ENCODE assay signal across 9 mouse cellular contexts in the genomic region with DNA sequence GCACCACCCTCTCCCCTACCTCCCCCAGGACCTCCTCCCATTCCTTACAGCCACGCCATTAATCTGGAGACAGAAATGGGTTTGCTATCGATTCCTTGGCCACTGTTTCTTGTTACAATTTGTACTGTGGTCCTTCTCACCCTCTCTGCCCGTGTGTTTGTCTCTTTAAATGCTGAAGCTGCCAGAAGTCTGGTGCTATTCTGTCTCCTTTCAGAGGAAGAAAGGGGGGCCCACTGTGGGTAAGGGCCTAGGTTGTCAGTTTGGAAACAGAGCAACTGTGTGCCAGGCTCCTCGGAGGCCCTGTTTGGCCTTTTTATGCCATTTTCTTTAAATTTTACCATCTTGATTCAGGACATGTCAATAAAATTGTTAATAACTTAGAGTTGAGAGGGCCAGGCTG. TPM values are rescaled to one million over a fixed set of nuclear protein-coding genes. Genes with fewer than 3 reads are reported as not detected.
A peak's percentile ranks its signal among the peaks of the same experiment; 100 is the strongest.
DNase-seq lines count a peak whose midpoint lies in the region; ATAC-seq and TF ChIP-seq lines count a peak whose summit lies in the region.
"Had no signal": no experiment of that assay in that cellular context is flagged by ENCODE, and none has a peak within 500 bp of the region (broad histone marks: within the 10 kb centered on the region; RNA-seq: fewer than 3 reads in every experiment).

No protein-coding gene starts in this region.

- WGBS in lung, embryonic 15.5 days, result 33% methylated on average over 4 of the region's 4 CpGs
- WGBS in lung, adult 2 months, result 47% methylated on average over 4 of the region's 4 CpGs
- 18% methylated on average over 4 of the region's 4 CpGs for WGBS in forebrain, embryonic 16.5 days
- 35% methylated on average over 4 of the region's 4 CpGs for WGBS in limb, embryonic 13.5 days

- no peak for TF ChIP-seq CTCF in lung, adult 2 months (IDR thresholded peaks at IDR 0.05; ENCODE audit: insufficient read depth, low read length)

- TF ChIP-seq POLR2A in lung, adult 2 months (IDR thresholded peaks at IDR 0.05; ENCODE audit: borderline replicate concordance, extremely low read depth, low read depth, low read length), result no peak

- no peaks in the 10 kb centered on the region for H3K27me3 ChIP-seq in lung, embryonic 15.5 days
- H3K27me3 ChIP-seq in forebrain, embryonic 16.5 days (replicated peaks; ENCODE audit: control insufficient read depth, insufficient read depth, low read length), result no peaks in the 10 kb centered on the region
- peaks cover 4% of the 10 kb centered on the region; the same call in 1 of the 2 replicates for H3K27me3 ChIP-seq in limb, embryonic 13.5 days
- H3K27me3 ChIP-seq: Patski had no signal

- no peak for ATAC-seq in lung, embryonic 15.5 days (ENCODE audit: borderline replicate concordance, extremely low read depth, low FRiP score, low TSS enrichment)
- ATAC-seq in forebrain, embryonic 16.5 days, result no peak
- ATAC-seq in limb, embryonic 13.5 days (ENCODE audit: low FRiP score, low read depth), result no peak
- ATAC-seq: Patski had no signal

- peaks cover 18% of the 10 kb centered on the region for H3K4me1 ChIP-seq in lung, embryonic 15.5 days
- H3K4me1 ChIP-seq in lung, adult 2 months (ENCODE audit: control insufficient read depth, insufficient read depth, low read length), result no peaks in the 10 kb centered on the region
- peaks cover 23% of the 10 kb centered on the region for H3K4me1 ChIP-seq in forebrain, embryonic 16.5 days (replicated peaks; ENCODE audit: control insufficient read depth, insufficient read depth, low read length)
- H3K4me1 ChIP-seq in limb, embryonic 13.5 days, result peaks cover 20% of the 10 kb centered on the region

- H3K9ac ChIP-seq in lung, embryonic 15.5 days, result no peak overlapping the region
- H3K9ac ChIP-seq in forebrain, embryonic 16.5 days (replicated peaks; ENCODE audit: low read depth, low read length), result peak overlapping the region; percentile 40
- H3K9ac ChIP-seq in limb, embryonic 13.5 days, result peak overlapping the region; percentile 43; the same call in 1 of the 2 replicates

- H3K9me3 ChIP-seq in lung, embryonic 15.5 days, result no peaks in the 10 kb centered on the region
- H3K9me3 ChIP-seq in forebrain, embryonic 16.5 days (ENCODE audit: control insufficient read depth, low read length), result no peaks in the 10 kb centered on the region
- H3K9me3 ChIP-seq in limb, embryonic 13.5 days, result no peaks in the 10 kb centered on the region

- intact Hi-C loops in left cerebral cortex, postnatal 14 days (cut with DNase I), result no loop called here

- no peak overlapping the region for H3K27ac ChIP-seq in lung, embryonic 15.5 days
- H3K27ac ChIP-seq in forebrain, embryonic 16.5 days (ENCODE audit: low read length), result no peak overlapping the region
- peak overlapping the region; percentile 44; the same call in 1 of the 2 replicates for H3K27ac ChIP-seq in limb, embryonic 13.5 days

- H3K4me3 ChIP-seq in lung, embryonic 15.5 days, result no peak overlapping the region
- H3K4me3 ChIP-seq in lung, adult 2 months (replicated peaks; ENCODE audit: extremely low read depth, low read depth, low read length), result no peak overlapping the region
- peak overlapping the region; percentile 9; the same call in 1 of the 2 replicates for H3K4me3 ChIP-seq in forebrain, embryonic 16.5 days (replicated peaks; ENCODE audit: low read length)
- 0 out of 2 replicates have a peak overlapping the region, but pooled peaks have one; percentile 7 for H3K4me3 ChIP-seq in limb, embryonic 13.5 days

- no peak for DNase-seq in lung, adult 2 months
- DNase-seq in thymus, postnatal 10 days (ENCODE audit: low spot score in 2 of 2), result peak; percentile 57 to 63
- DNase-seq in right cerebral cortex, postnatal 10 days (ENCODE audit: low spot score in 2 of 2), result no peak
- no peak for DNase-seq in left cerebral cortex, postnatal 14 days (ENCODE audit: low spot score in 2 of 2)

- H3K4me2 ChIP-seq in lung, embryonic 15.5 days, result peak overlapping the region; percentile 43
- H3K4me2 ChIP-seq in forebrain, embryonic 16.5 days (ENCODE audit: low read length), result peak overlapping the region; percentile 42
- peak overlapping the region; percentile 55 for H3K4me2 ChIP-seq in limb, embryonic 13.5 days (replicated peaks)

- no peaks in the 10 kb centered on the region for H3K36me3 ChIP-seq in lung, embryonic 15.5 days
- no peaks in the 10 kb centered on the region for H3K36me3 ChIP-seq in forebrain, embryonic 16.5 days (ENCODE audit: control insufficient read depth, insufficient read depth)
- no peaks in the 10 kb centered on the region for H3K36me3 ChIP-seq in limb, embryonic 13.5 days

RNA-seq across cellular contexts. Expression of a gene that starts 6.8 kb away (rescaled TPM):
- 6.1 and 6.3 TPM in 2 replicates for polyA plus RNA-seq in lung, embryonic 15.5 days (2015; fragmentation: Nextera tagmentation; extraction: Ambion mirVana)
- 3.3 and 3.6 TPM in 2 replicates for polyA plus RNA-seq in lung, adult 2 months (2012; rRNA removed)
- 21.4 and 33.7 TPM in 2 replicates for polyA plus RNA-seq in forebrain, embryonic 16.5 days (2015; fragmentation: Nextera tagmentation; extraction: Ambion mirVana)
- polyA plus RNA-seq in limb, embryonic 13.5 days (2015; fragmentation: Nextera tagmentation; extraction: Ambion mirVana), result 14.7 and 15.8 TPM in 2 replicates
- 100 to 1,000 TPM; 117 to 129 TPM for total RNA-seq in left cerebral cortex, postnatal 14 days (2021)
- total RNA-seq: granulocyte monocyte progenitor cell, adult 5-6 weeks had no signal

RNA-seq across cellular contexts. Expression of a gene that starts 56.8 kb away (rescaled TPM):
- 47.6 and 49.0 TPM in 2 replicates for polyA plus RNA-seq in lung, embryonic 15.5 days (2015; fragmentation: Nextera tagmentation; extraction: Ambion mirVana)
- polyA plus RNA-seq in lung, adult 2 months (2012; rRNA removed), result 4.3 and 5.0 TPM in 2 replicates
- polyA plus RNA-seq in forebrain, embryonic 16.5 days (2015; fragmentation: Nextera tagmentation; extraction: Ambion mirVana), result 46.8 and 51.2 TPM in 2 replicates
- polyA plus RNA-seq in limb, embryonic 13.5 days (2015; fragmentation: Nextera tagmentation; extraction: Ambion mirVana), result 45.8 and 46.1 TPM in 2 replicates
- 10 to 100 TPM; 24.0 to 30.1 TPM for total RNA-seq in left cerebral cortex, postnatal 14 days (2021)

Comparison
In these comparisons a context has a peak if more than half of its experiments do, and no peak if none do; other contexts are left out.
1. H3K4me3 ChIP-seq: peak in forebrain, embryonic 16.5 days (single experiment) and limb, embryonic 13.5 days (single experiment); none in lung, embryonic 15.5 days (single experiment) and lung, adult 2 months (single experiment).
2. DNase-seq: peak in thymus, postnatal 10 days (2 of 2); none in lung, adult 2 months (single experiment), right cerebral cortex, postnatal 10 days (0 of 2) and left cerebral cortex, postnatal 14 days (0 of 2).
3. Peak in every context shown above with its lines, with median percentiles within 50 percentile points of each other: H3K4me2 ChIP-seq.